Mouse (Mus musculus): ENCODE data around the gene Alg12. TPM values are rescaled to one million over a fixed set of nuclear protein-coding genes. Genes with fewer than 3 reads are reported as not detected.
A peak's percentile ranks its signal among the peaks of the same experiment; 100 is the strongest.

Gene Alg12
- polyA plus RNA-seq, 1 experiment = not detected

- Histone ChIP-seq H3K27ac (ENCODE audit: insufficient read depth, low read depth, low read length) (peak overlapping the region; percentile 54), H3K4me3 (ENCODE audit: insufficient read depth, low read depth, low read length) (peak overlapping the region; percentile 91), H3K4me1 (ENCODE audit: control insufficient read depth, insufficient read depth, low read length) (peaks cover 23% of the 10 kb centered on the region)
- TF ChIP-seq CTCF (IDR thresholded peaks at IDR 0.05; ENCODE audit: insufficient read depth, low read depth, low read length) = no peak
- TF ChIP-seq POLR2A (IDR thresholded peaks at IDR 0.05; ENCODE audit: insufficient read depth, low read depth, low read length) = peak; percentile 51; the same call in 1 of the 2 replicates
- WGBS = under 1% methylated on average over 38 of the region's 39 CpGs
Measured at GRCm38 (mm10) chr15:88863695-88864231, 44.6 kb upstream of the Alg12 start.

GRCm38 (mm10) chr15:88862881-88863694 is 44.0 kb upstream of the Alg12 start:
- Histone ChIP-seq H3K4me1 (ENCODE audit: control insufficient read depth, insufficient read depth, low read length) (peaks cover 26% of the 10 kb centered on the region), H3K4me3 (ENCODE audit: insufficient read depth, low read depth, low read length) (peak overlapping the region; percentile 91), H3K27ac (ENCODE audit: insufficient read depth, low read depth, low read length) (peak overlapping the region; percentile 80)
- TF ChIP-seq CTCF (IDR thresholded peaks at IDR 0.05; ENCODE audit: insufficient read depth, low read depth, low read length) = no peak
- TF ChIP-seq POLR2A (IDR thresholded peaks at IDR 0.05; ENCODE audit: insufficient read depth, low read depth, low read length) = no peak
- WGBS = under 1% methylated on average over 95 of the region's 98 CpGs

- H3K4me1 ChIP-seq (ENCODE audit: control insufficient read depth, insufficient read depth, low read length) = peaks cover 29% of the 10 kb centered on the region
- TF ChIP-seq CTCF (IDR thresholded peaks at IDR 0.05; ENCODE audit: insufficient read depth, low read depth, low read length) (no peak), POLR2A (IDR thresholded peaks at IDR 0.05; ENCODE audit: insufficient read depth, low read depth, low read length) (peak; percentile 98)
- H3K27ac ChIP-seq (ENCODE audit: insufficient read depth, low read depth, low read length) = peak within 1 kb of the TSS; percentile 98
- H3K4me3 ChIP-seq (ENCODE audit: insufficient read depth, low read depth, low read length) = peak within 1 kb of the TSS; percentile 91
- under 1% methylated on average over 107 of the region's 107 CpGs for WGBS
Measured at GRCm38 (mm10) chr15:88861772-88862622, 42.9 kb upstream of the Alg12 start, which contains the start of gene Pim3. Pim3 (plus strand) TSS chr15:88862186.

GRCm38 (mm10) chr15:88860781-88861180 is 41.7 kb upstream of the Alg12 start:
- Histone ChIP-seq H3K27ac (ENCODE audit: insufficient read depth, low read depth, low read length) (no peak overlapping the region), H3K4me3 (ENCODE audit: insufficient read depth, low read depth, low read length) (no peak overlapping the region), H3K4me1 (ENCODE audit: control insufficient read depth, insufficient read depth, low read length) (peaks cover 24% of the 10 kb centered on the region)
- WGBS = 96% methylated on average over 3 of the region's 3 CpGs
- TF ChIP-seq CTCF (IDR thresholded peaks at IDR 0.05; ENCODE audit: insufficient read depth, low read depth, low read length) (no peak), POLR2A (IDR thresholded peaks at IDR 0.05; ENCODE audit: insufficient read depth, low read depth, low read length) (no peak)

GRCm38 (mm10) chr15:88859206-88859970 is 40.3 kb upstream of the Alg12 start:
- peaks cover 20% of the 10 kb centered on the region for H3K4me1 ChIP-seq (ENCODE audit: control insufficient read depth, insufficient read depth, low read length)
- no peak overlapping the region for H3K4me3 ChIP-seq (ENCODE audit: insufficient read depth, low read depth, low read length)
- 84% methylated on average over 8 of the region's 8 CpGs for WGBS
- TF ChIP-seq CTCF (IDR thresholded peaks at IDR 0.05; ENCODE audit: insufficient read depth, low read depth, low read length) (no peak), POLR2A (IDR thresholded peaks at IDR 0.05; ENCODE audit: insufficient read depth, low read depth, low read length) (no peak)
- no peak overlapping the region for H3K27ac ChIP-seq (ENCODE audit: insufficient read depth, low read depth, low read length)

GRCm38 (mm10) chr15:88858707-88859106 is 39.6 kb upstream of the Alg12 start:
- Histone ChIP-seq H3K27ac (ENCODE audit: insufficient read depth, low read depth, low read length) (no peak overlapping the region), H3K4me1 (ENCODE audit: control insufficient read depth, insufficient read depth, low read length) (peaks cover 21% of the 10 kb centered on the region)
- WGBS = 81% methylated on average over 2 of the region's 2 CpGs

GRCm38 (mm10) chr15:88858141-88858541 is 39.0 kb upstream of the Alg12 start:
- H3K27ac ChIP-seq (ENCODE audit: insufficient read depth, low read depth, low read length) = no peak overlapping the region
- H3K4me3 ChIP-seq (ENCODE audit: insufficient read depth, low read depth, low read length) = no peak overlapping the region
- H3K4me1 ChIP-seq (ENCODE audit: control insufficient read depth, insufficient read depth, low read length) = peaks cover 21% of the 10 kb centered on the region
- 59% methylated on average over 3 of the region's 3 CpGs for WGBS
- no peak for TF ChIP-seq POLR2A (IDR thresholded peaks at IDR 0.05; ENCODE audit: insufficient read depth, low read depth, low read length)
- no peak for TF ChIP-seq CTCF (IDR thresholded peaks at IDR 0.05; ENCODE audit: insufficient read depth, low read depth, low read length)

More at GRCm38 (mm10) chr15:88858707-88859106, 39.6 kb upstream of the Alg12 start:
- TF ChIP-seq POLR2A (IDR thresholded peaks at IDR 0.05; ENCODE audit: insufficient read depth, low read depth, low read length) (no peak), CTCF (IDR thresholded peaks at IDR 0.05; ENCODE audit: insufficient read depth, low read depth, low read length) (no peak)
- no peak overlapping the region for H3K4me3 ChIP-seq (ENCODE audit: insufficient read depth, low read depth, low read length)

GRCm38 (mm10) chr15:88857361-88857760 is 38.2 kb upstream of the Alg12 start:
- H3K27ac ChIP-seq (ENCODE audit: insufficient read depth, low read depth, low read length) = no peak overlapping the region
- no peak overlapping the region for H3K4me3 ChIP-seq (ENCODE audit: insufficient read depth, low read depth, low read length)
- peaks cover 21% of the 10 kb centered on the region for H3K4me1 ChIP-seq (ENCODE audit: control insufficient read depth, insufficient read depth, low read length)
- TF ChIP-seq POLR2A (IDR thresholded peaks at IDR 0.05; ENCODE audit: insufficient read depth, low read depth, low read length) (no peak), CTCF (IDR thresholded peaks at IDR 0.05; ENCODE audit: insufficient read depth, low read depth, low read length) (no peak)
- 96% methylated on average over 7 of the region's 7 CpGs for WGBS

Data from olfactory bulb, adult 2 months (tissue).